Mouse (Mus musculus) stomach, embryonic 15.5 days (tissue): ENCODE measurements around the gene Ndufa11. TPM values are rescaled to one million over a fixed set of nuclear protein-coding genes. Genes with fewer than 3 reads are reported as not detected.
A peak's percentile ranks its signal among the peaks of the same experiment; 100 is the strongest.

Experiments used
- ATAC-seq: fragments of 200-750 bp; cut with Nextera tagmentation; 2 replicates; pipeline ENCODE4 v1.8.0; 2017; ENCODE audit warnings: low read depth, moderate number of reproducible peaks, moderate TSS enrichment; ENCODE audit not compliant: insufficient read depth, low FRiP score
- H3K27ac ChIP-seq: fragments of 300-500 bp; sonication (generic); 2 replicates; pipeline ENCODE4 v1.5.1; 2015; ENCODE audit warnings: mild to moderate bottlenecking, inconsistent platforms
- H3K27me3 ChIP-seq: fragments of 300-500 bp; sonication (generic); replicated peaks from 2 replicates; pipeline ENCODE4 v1.6.1; 2015; ENCODE audit warnings: inconsistent platforms
- H3K36me3 ChIP-seq: fragments of 300-500 bp; sonication (generic); 2 replicates; pipeline ENCODE4 v1.6.1; 2015; ENCODE audit warnings: inconsistent platforms
- H3K4me1 ChIP-seq: fragments of 300-500 bp; sonication (generic); 2 replicates; pipeline ENCODE4 v1.6.1; 2015; ENCODE audit warnings: inconsistent platforms
- H3K4me2 ChIP-seq: fragments of 300-500 bp; sonication (generic); 2 replicates; pipeline ENCODE4 v1.6.1; 2015; ENCODE audit warnings: mild to moderate bottlenecking, inconsistent platforms
- H3K4me3 ChIP-seq: fragments of 300-500 bp; sonication (generic); replicated peaks from 2 replicates; pipeline ENCODE4 v1.5.1; 2015; ENCODE audit warnings: inconsistent platforms
- H3K9ac ChIP-seq: fragments of 300-500 bp; sonication (generic); 2 replicates; pipeline ENCODE4 v1.6.1; 2015; ENCODE audit warnings: inconsistent platforms
- H3K9me3 ChIP-seq: fragments of 300-500 bp; sonication (generic); 2 replicates; pipeline ENCODE4 v1.6.1; 2016; ENCODE audit warnings: inconsistent platforms
- WGBS: fragments of 180-500 bp; shearing (Covaris S2); methylation state at CpG from one replicate; pipeline ENCODE4 v1.1.7; 2015; 5-methylcytosine and 5-hydroxymethylcytosine counted together
- polyA plus RNA-seq: library from polyadenylated mRNA; unstranded; fragments of >200 nt; fragmentation: Nextera tagmentation; extraction: Ambion mirVana; gene quantifications from 2 replicates; pipeline ENCODE4 v1.2.1, GENCODE M21; 2015

Gene Ndufa11
- polyA plus RNA-seq, 1 experiment from 2014 or later: 437 TPM

- peaks cover 45% of the 10 kb centered on the region for H3K36me3 ChIP-seq
Measured at GRCm38 (mm10) chr17:56688689-56689088, 28.9 kb upstream of the Ndufa11 start.

GRCm38 (mm10) chr17:56693395-56693794, 24.2 kb upstream of the Ndufa11 start:
- peak overlapping the region; percentile 33; the same call in 1 of the 2 replicates for H3K27ac ChIP-seq
- ATAC-seq: no peak
- WGBS: 68% methylated on average over 1 of the region's 1 CpGs
- H3K9me3 ChIP-seq: no peaks in the 10 kb centered on the region
- H3K27me3 ChIP-seq: no peaks in the 10 kb centered on the region
- H3K4me3 ChIP-seq: no peak overlapping the region
- no peak overlapping the region for H3K4me2 ChIP-seq
- H3K9ac ChIP-seq: no peak overlapping the region
- H3K36me3 ChIP-seq: peaks cover 56% of the 10 kb centered on the region
- H3K4me1 ChIP-seq: peaks cover 6% of the 10 kb centered on the region

More at GRCm38 (mm10) chr17:56688689-56689088, 28.9 kb upstream of the Ndufa11 start:
- Histone ChIP-seq H3K27ac (no peak overlapping the region), H3K4me2 (no peak overlapping the region), H3K4me3 (no peak overlapping the region), H3K9ac (no peak overlapping the region), H3K4me1 (peaks cover 1% of the 10 kb centered on the region; the same call in 1 of the 2 replicates), H3K9me3 (no peaks in the 10 kb centered on the region), H3K27me3 (no peaks in the 10 kb centered on the region)
- ATAC-seq: no peak
- 90% methylated on average over 2 of the region's 2 CpGs for WGBS

GRCm38 (mm10) chr17:56693851-56694310, 23.7 kb upstream of the Ndufa11 start:
- Histone ChIP-seq H3K4me2 (no peak overlapping the region), H3K9ac (no peak overlapping the region), H3K27me3 (no peaks in the 10 kb centered on the region), H3K4me1 (peaks cover 6% of the 10 kb centered on the region), H3K27ac (peak overlapping the region; percentile 33; the same call in 1 of the 2 replicates), H3K4me3 (no peak overlapping the region), H3K9me3 (no peaks in the 10 kb centered on the region), H3K36me3 (peaks cover 57% of the 10 kb centered on the region)
- WGBS: 62% methylated on average over 6 of the region's 6 CpGs
- ATAC-seq: no peak

GRCm38 (mm10) chr17:56700451-56700850, 17.1 kb upstream of the Ndufa11 start:
- Histone ChIP-seq H3K27ac (no peak overlapping the region), H3K4me1 (no peaks in the 10 kb centered on the region), H3K36me3 (peaks cover 84% of the 10 kb centered on the region), H3K27me3 (no peaks in the 10 kb centered on the region), H3K4me2 (no peak overlapping the region), H3K9ac (no peak overlapping the region), H3K4me3 (no peak overlapping the region), H3K9me3 (no peaks in the 10 kb centered on the region)
- 69% methylated on average over 2 of the region's 2 CpGs for WGBS
- ATAC-seq: no peak

- H3K36me3 ChIP-seq: peaks cover 88% of the 10 kb centered on the region
- no peaks in the 10 kb centered on the region for H3K4me1 ChIP-seq
- WGBS: 90% methylated on average over 4 of the region's 4 CpGs
- H3K4me3 ChIP-seq: no peak overlapping the region
- no peaks in the 10 kb centered on the region for H3K9me3 ChIP-seq
- no peak overlapping the region for H3K4me2 ChIP-seq
- H3K27ac ChIP-seq: no peak overlapping the region
- no peak for ATAC-seq
- no peaks in the 10 kb centered on the region for H3K27me3 ChIP-seq
- no peak overlapping the region for H3K9ac ChIP-seq
Measured at GRCm38 (mm10) chr17:56703038-56703437, 14.5 kb upstream of the Ndufa11 start.

GRCm38 (mm10) chr17:56706515-56706914, 11.1 kb upstream of the Ndufa11 start:
- 90% methylated on average over 1 of the region's 1 CpGs for whole genome bisulfite sequencing
- Histone ChIP-seq H3K4me1 (no peaks in the 10 kb centered on the region), H3K4me2 (no peak overlapping the region), H3K27me3 (no peaks in the 10 kb centered on the region), H3K27ac (no peak overlapping the region), H3K9ac (no peak overlapping the region), H3K4me3 (no peak overlapping the region), H3K36me3 (peaks cover 90% of the 10 kb centered on the region), H3K9me3 (no peaks in the 10 kb centered on the region)
- no peak for ATAC-seq

- WGBS: 85% methylated on average over 4 of the region's 4 CpGs
- no peak for ATAC-seq
- H3K9ac ChIP-seq: no peak overlapping the region
Measured at GRCm38 (mm10) chr17:56708692-56709091, 8.9 kb upstream of the Ndufa11 start.

GRCm38 (mm10) chr17:56709708-56710107, 7.9 kb upstream of the Ndufa11 start:
- Histone ChIP-seq H3K27me3 (no peaks in the 10 kb centered on the region), H3K4me3 (no peak overlapping the region), H3K4me2 (no peak overlapping the region), H3K36me3 (peaks cover 78% of the 10 kb centered on the region), H3K4me1 (no peaks in the 10 kb centered on the region), H3K9me3 (no peaks in the 10 kb centered on the region), H3K27ac (no peak overlapping the region), H3K9ac (no peak overlapping the region)
- 79% methylated on average over 3 of the region's 3 CpGs for WGBS
- ATAC-seq: no peak

More at GRCm38 (mm10) chr17:56708692-56709091, 8.9 kb upstream of the Ndufa11 start:
- Histone ChIP-seq H3K4me3 (no peak overlapping the region), H3K27ac (no peak overlapping the region), H3K27me3 (no peaks in the 10 kb centered on the region), H3K4me2 (no peak overlapping the region), H3K4me1 (no peaks in the 10 kb centered on the region), H3K36me3 (peaks cover 86% of the 10 kb centered on the region), H3K9me3 (no peaks in the 10 kb centered on the region)

GRCm38 (mm10) chr17:56715360-56715759, 2.2 kb upstream of the Ndufa11 start:
- WGBS: 54% methylated on average over 11 of the region's 11 CpGs
- peak overlapping the region; percentile 81 for H3K4me3 ChIP-seq
- H3K27ac ChIP-seq: no peak overlapping the region
- H3K9me3 ChIP-seq: no peaks in the 10 kb centered on the region
- H3K4me2 ChIP-seq: peak overlapping the region; percentile 74
- ATAC-seq: no peak
- H3K27me3 ChIP-seq: no peaks in the 10 kb centered on the region
- peaks cover 25% of the 10 kb centered on the region for H3K4me1 ChIP-seq
- no peak overlapping the region for H3K9ac ChIP-seq
- peaks cover 24% of the 10 kb centered on the region for H3K36me3 ChIP-seq

- WGBS: 23% methylated on average over 22 of the region's 22 CpGs
- Histone ChIP-seq H3K9me3 (no peaks in the 10 kb centered on the region), H3K27me3 (no peaks in the 10 kb centered on the region), H3K36me3 (peaks cover 18% of the 10 kb centered on the region), H3K4me3 (peak overlapping the region; percentile 81), H3K9ac (peak overlapping the region; percentile 83), H3K27ac (peak overlapping the region; percentile 86), H3K4me2 (peak overlapping the region; percentile 74), H3K4me1 (peaks cover 25% of the 10 kb centered on the region)
- ATAC-seq: no peak
Measured at GRCm38 (mm10) chr17:56715914-56716654, 1.5 kb upstream of the Ndufa11 start.

GRCm38 (mm10) chr17:56716655-56717362, 758 bp upstream of the Ndufa11 start:
- Histone ChIP-seq H3K4me2 (peak overlapping the region; percentile 74), H3K36me3 (peaks cover 19% of the 10 kb centered on the region), H3K4me3 (peak overlapping the region; percentile 81), H3K27me3 (no peaks in the 10 kb centered on the region), H3K9ac (peak overlapping the region; percentile 83), H3K27ac (peak overlapping the region; percentile 86), H3K4me1 (peaks cover 25% of the 10 kb centered on the region), H3K9me3 (no peaks in the 10 kb centered on the region)
- peak; percentile 92 for ATAC-seq
- under 1% methylated on average over 54 of the region's 55 CpGs for WGBS

GRCm38 (mm10) chr17:56722441-56722840, 4.9 kb downstream of the Ndufa11 start:
- no peak overlapping the region for H3K27ac ChIP-seq
- no peak for ATAC-seq
- 51% methylated on average over 5 of the region's 5 CpGs for WGBS

More at GRCm38 (mm10) chr17:56722441-56722840, 4.9 kb downstream of the Ndufa11 start:
- Histone ChIP-seq H3K27me3 (no peaks in the 10 kb centered on the region), H3K4me1 (peaks cover 30% of the 10 kb centered on the region), H3K4me3 (no peak overlapping the region), H3K9ac (no peak overlapping the region), H3K4me2 (no peak overlapping the region), H3K36me3 (peaks cover 23% of the 10 kb centered on the region; the same call in 1 of the 2 replicates), H3K9me3 (no peaks in the 10 kb centered on the region)
